Mouse (Mus musculus): ENCODE measurements around the gene Rai14. TPM values are rescaled to one million over a fixed set of nuclear protein-coding genes. Genes with fewer than 3 reads are reported as not detected.

Gene Rai14
- polyA plus RNA-seq, 1 experiment, result 1.3 TPM

DNA sequence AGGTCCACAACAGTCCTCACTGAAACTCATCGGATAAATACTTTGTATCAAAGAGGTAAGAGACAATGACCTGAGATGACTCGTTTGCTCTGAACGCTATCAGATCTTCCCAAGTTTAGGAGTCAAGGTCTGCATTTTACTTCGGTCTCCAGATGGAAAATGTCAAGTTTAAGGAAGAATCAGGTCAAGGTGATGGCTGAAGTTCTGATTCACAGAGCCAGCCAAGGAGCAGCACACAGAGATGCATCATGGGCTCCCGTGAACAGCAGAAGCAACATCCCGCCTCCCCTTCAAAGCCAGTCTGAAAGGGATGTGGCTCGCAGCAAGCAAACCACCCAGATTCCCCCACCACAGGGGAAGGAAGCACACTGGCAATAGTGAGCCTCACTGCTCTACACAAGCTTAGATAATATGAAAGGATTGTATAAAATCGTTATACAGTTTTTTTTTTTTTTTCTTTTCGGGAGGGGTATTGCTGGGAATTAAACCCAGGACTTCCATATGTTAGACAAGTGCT lies 30.7 kb downstream of the Rai14 start:
- H3K27me3 ChIP-seq (ENCODE audit: control insufficient read depth, insufficient read depth, low read length), result no peaks in the 10 kb centered on the region
- H3K36me3 ChIP-seq (ENCODE audit: control insufficient read depth, insufficient read depth, low read length), result no peaks in the 10 kb centered on the region
- 48% methylated on average over 9 of the region's 9 CpGs for WGBS
- H3K27ac ChIP-seq (ENCODE audit: control insufficient read depth, insufficient read depth, low read length), result no peak overlapping the region
- H3K4me1 ChIP-seq (replicated peaks; ENCODE audit: control insufficient read depth, insufficient read depth, low read length), result no peaks in the 10 kb centered on the region
- no peak overlapping the region for H3K4me3 ChIP-seq (ENCODE audit: control insufficient read depth, insufficient read depth, low read length)
- no peak for TF ChIP-seq CTCF (IDR thresholded peaks at IDR 0.05; ENCODE audit: borderline replicate concordance, control insufficient read depth, extremely low read depth, insufficient read depth, low read length, poor library complexity)
- no peak for TF ChIP-seq POLR2A (IDR thresholded peaks at IDR 0.05; ENCODE audit: control insufficient read depth, extremely low read depth, insufficient read depth, low read length, poor library complexity)
- no peak for DNase-seq

DNA sequence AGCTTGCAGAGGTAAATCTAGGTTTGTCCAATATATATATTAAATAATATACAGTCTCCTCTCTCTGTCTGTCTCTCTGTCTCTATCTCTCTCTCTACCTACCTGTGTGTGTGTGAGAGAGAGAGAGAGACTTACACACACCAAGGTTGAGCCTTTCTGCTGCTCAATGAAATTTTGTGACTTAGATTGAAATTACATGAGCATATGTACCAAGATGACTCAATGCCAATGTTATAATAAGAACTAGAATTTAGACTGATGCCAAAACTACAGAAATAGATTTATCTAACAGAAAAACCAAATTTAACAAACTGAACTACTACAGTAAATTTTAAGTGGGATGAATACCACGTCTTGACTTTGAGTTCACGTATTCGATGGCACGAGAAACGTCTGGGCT lies 33.9 kb downstream of the Rai14 start:
- TF ChIP-seq CTCF (IDR thresholded peaks at IDR 0.05; ENCODE audit: borderline replicate concordance, control insufficient read depth, extremely low read depth, insufficient read depth, low read length, poor library complexity) (no peak), POLR2A (IDR thresholded peaks at IDR 0.05; ENCODE audit: control insufficient read depth, extremely low read depth, insufficient read depth, low read length, poor library complexity) (no peak)
- H3K36me3 ChIP-seq (ENCODE audit: control insufficient read depth, insufficient read depth, low read length), result no peaks in the 10 kb centered on the region
- WGBS, result 91% methylated on average over 5 of the region's 5 CpGs
- no peak overlapping the region for H3K4me3 ChIP-seq (ENCODE audit: control insufficient read depth, insufficient read depth, low read length)
- no peak overlapping the region for H3K27ac ChIP-seq (ENCODE audit: control insufficient read depth, insufficient read depth, low read length)
- DNase-seq, result no peak
- no peaks in the 10 kb centered on the region for H3K27me3 ChIP-seq (ENCODE audit: control insufficient read depth, insufficient read depth, low read length)
- H3K4me1 ChIP-seq (replicated peaks; ENCODE audit: control insufficient read depth, insufficient read depth, low read length), result no peaks in the 10 kb centered on the region

DNA sequence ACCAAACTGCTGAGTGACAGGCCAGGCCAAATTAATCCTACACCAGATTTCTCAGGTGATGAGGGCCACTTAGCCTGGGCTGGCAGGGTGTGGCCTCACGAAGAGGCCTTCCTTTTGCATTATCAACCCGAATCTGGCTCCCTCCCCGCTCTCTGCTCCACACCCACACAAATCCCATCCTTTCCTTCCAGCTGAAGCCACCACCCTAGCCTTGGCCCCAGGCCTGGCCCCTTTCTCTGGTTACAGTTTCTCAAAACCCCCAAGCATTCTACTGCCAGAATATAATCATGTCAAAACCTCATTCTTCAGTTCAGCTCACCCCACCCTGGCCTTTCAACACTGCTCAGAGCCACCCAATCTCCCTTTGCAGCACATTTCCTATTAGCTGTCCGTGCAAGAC lies 34.9 kb downstream of the Rai14 start:
- H3K36me3 ChIP-seq (ENCODE audit: control insufficient read depth, insufficient read depth, low read length), result no peaks in the 10 kb centered on the region
- H3K4me3 ChIP-seq (ENCODE audit: control insufficient read depth, insufficient read depth, low read length), result no peak overlapping the region
- 93% methylated on average over 4 of the region's 4 CpGs for WGBS
- H3K4me1 ChIP-seq (replicated peaks; ENCODE audit: control insufficient read depth, insufficient read depth, low read length), result no peaks in the 10 kb centered on the region
- DNase-seq, result no peak
- TF ChIP-seq POLR2A (IDR thresholded peaks at IDR 0.05; ENCODE audit: control insufficient read depth, extremely low read depth, insufficient read depth, low read length, poor library complexity) (no peak), CTCF (IDR thresholded peaks at IDR 0.05; ENCODE audit: borderline replicate concordance, control insufficient read depth, extremely low read depth, insufficient read depth, low read length, poor library complexity) (no peak)
- no peaks in the 10 kb centered on the region for H3K27me3 ChIP-seq (ENCODE audit: control insufficient read depth, insufficient read depth, low read length)
- H3K27ac ChIP-seq (ENCODE audit: control insufficient read depth, insufficient read depth, low read length), result no peak overlapping the region

DNA sequence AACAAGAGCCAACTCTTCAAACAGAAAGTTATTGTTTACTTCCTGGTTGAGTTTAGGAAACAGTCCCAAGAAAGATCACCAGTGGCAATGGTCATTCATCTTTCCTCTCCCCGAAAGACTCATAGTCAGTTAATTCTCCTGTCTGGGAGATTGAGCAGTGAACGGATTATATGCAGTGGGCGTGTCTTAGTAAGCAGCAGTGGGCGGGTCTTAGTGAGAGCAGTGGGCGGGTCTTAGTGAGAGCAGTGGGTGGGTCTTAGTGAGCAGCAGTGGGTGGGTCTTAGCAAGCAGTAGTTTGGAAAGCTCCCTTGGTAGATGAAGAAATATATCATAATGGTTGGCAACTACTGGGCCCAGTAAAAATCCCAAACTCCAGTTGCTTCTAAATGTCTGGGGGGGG lies 38.6 kb downstream of the Rai14 start:
- DNase-seq, result no peak
- H3K4me1 ChIP-seq (replicated peaks; ENCODE audit: control insufficient read depth, insufficient read depth, low read length), result no peaks in the 10 kb centered on the region; the same call in 1 of the 2 replicates
- H3K27me3 ChIP-seq (ENCODE audit: control insufficient read depth, insufficient read depth, low read length), result no peaks in the 10 kb centered on the region
- H3K36me3 ChIP-seq (ENCODE audit: control insufficient read depth, insufficient read depth, low read length), result no peaks in the 10 kb centered on the region
- whole genome bisulfite sequencing, result 91% methylated on average over 5 of the region's 5 CpGs
- no peak for TF ChIP-seq POLR2A (IDR thresholded peaks at IDR 0.05; ENCODE audit: control insufficient read depth, extremely low read depth, insufficient read depth, low read length, poor library complexity)
- no peak for TF ChIP-seq CTCF (IDR thresholded peaks at IDR 0.05; ENCODE audit: borderline replicate concordance, control insufficient read depth, extremely low read depth, insufficient read depth, low read length, poor library complexity)
- no peak overlapping the region for H3K4me3 ChIP-seq (ENCODE audit: control insufficient read depth, insufficient read depth, low read length)
- no peak overlapping the region for H3K27ac ChIP-seq (ENCODE audit: control insufficient read depth, insufficient read depth, low read length)

DNA sequence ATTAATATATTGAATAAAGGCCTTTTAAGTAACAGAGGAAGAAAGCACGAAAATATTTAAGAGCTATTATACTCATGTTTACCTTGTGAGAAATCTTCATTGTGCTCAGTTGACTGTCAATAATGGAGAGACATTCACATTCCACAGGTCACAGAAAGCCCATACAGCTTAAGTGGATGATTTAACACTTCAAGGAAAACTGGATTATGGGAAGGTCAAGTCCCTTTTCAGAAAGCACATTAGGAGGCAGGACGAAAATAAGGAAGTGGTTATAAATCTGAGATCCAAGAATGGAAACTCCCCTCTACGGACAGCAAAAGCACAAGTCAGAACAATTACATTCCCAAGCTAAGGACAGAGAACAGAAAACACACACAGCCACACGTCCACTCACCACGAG lies 41.5 kb downstream of the Rai14 start:
- Histone ChIP-seq H3K27me3 (ENCODE audit: control insufficient read depth, insufficient read depth, low read length) (no peaks in the 10 kb centered on the region), H3K4me1 (replicated peaks; ENCODE audit: control insufficient read depth, insufficient read depth, low read length) (no peaks in the 10 kb centered on the region; the same call in 1 of the 2 replicates), H3K27ac (ENCODE audit: control insufficient read depth, insufficient read depth, low read length) (no peak overlapping the region), H3K36me3 (ENCODE audit: control insufficient read depth, insufficient read depth, low read length) (no peaks in the 10 kb centered on the region), H3K4me3 (ENCODE audit: control insufficient read depth, insufficient read depth, low read length) (no peak overlapping the region)
- 68% methylated on average over 5 of the region's 5 CpGs for WGBS
- TF ChIP-seq CTCF (IDR thresholded peaks at IDR 0.05; ENCODE audit: borderline replicate concordance, control insufficient read depth, extremely low read depth, insufficient read depth, low read length, poor library complexity), result no peak
- no peak for TF ChIP-seq POLR2A (IDR thresholded peaks at IDR 0.05; ENCODE audit: control insufficient read depth, extremely low read depth, insufficient read depth, low read length, poor library complexity)
- no peak for DNase-seq

- Histone ChIP-seq H3K27me3 (ENCODE audit: control insufficient read depth, insufficient read depth, low read length) (no peaks in the 10 kb centered on the region), H3K4me3 (ENCODE audit: control insufficient read depth, insufficient read depth, low read length) (no peak overlapping the region), H3K27ac (ENCODE audit: control insufficient read depth, insufficient read depth, low read length) (no peak overlapping the region), H3K4me1 (replicated peaks; ENCODE audit: control insufficient read depth, insufficient read depth, low read length) (no peaks in the 10 kb centered on the region; the same call in 1 of the 2 replicates), H3K36me3 (ENCODE audit: control insufficient read depth, insufficient read depth, low read length) (no peaks in the 10 kb centered on the region)
- 95% methylated on average over 4 of the region's 4 CpGs for WGBS
- DNase-seq, result no peak
- TF ChIP-seq CTCF (IDR thresholded peaks at IDR 0.05; ENCODE audit: borderline replicate concordance, control insufficient read depth, extremely low read depth, insufficient read depth, low read length, poor library complexity), result no peak
- no peak for TF ChIP-seq POLR2A (IDR thresholded peaks at IDR 0.05; ENCODE audit: control insufficient read depth, extremely low read depth, insufficient read depth, low read length, poor library complexity)
Observed at GRCm38 (mm10) chr15:10671868-10672267, 42.6 kb downstream of the Rai14 start.

GRCm38 (mm10) chr15:10670107-10670506 lies 44.3 kb downstream of the Rai14 start:
- Histone ChIP-seq H3K4me3 (ENCODE audit: control insufficient read depth, insufficient read depth, low read length) (no peak overlapping the region), H3K27me3 (ENCODE audit: control insufficient read depth, insufficient read depth, low read length) (no peaks in the 10 kb centered on the region), H3K4me1 (replicated peaks; ENCODE audit: control insufficient read depth, insufficient read depth, low read length) (no peaks in the 10 kb centered on the region; the same call in 1 of the 2 replicates), H3K36me3 (ENCODE audit: control insufficient read depth, insufficient read depth, low read length) (no peaks in the 10 kb centered on the region), H3K27ac (ENCODE audit: control insufficient read depth, insufficient read depth, low read length) (no peak overlapping the region)
- DNase-seq, result no peak
- WGBS, result 91% methylated on average over 7 of the region's 7 CpGs
- TF ChIP-seq POLR2A (IDR thresholded peaks at IDR 0.05; ENCODE audit: control insufficient read depth, extremely low read depth, insufficient read depth, low read length, poor library complexity), result no peak

Measured in thymus, adult 2 months (tissue).